Mouse (Mus musculus): Measurements from ENCODE around the gene Ccdc148.

Gene Ccdc148

DNA sequence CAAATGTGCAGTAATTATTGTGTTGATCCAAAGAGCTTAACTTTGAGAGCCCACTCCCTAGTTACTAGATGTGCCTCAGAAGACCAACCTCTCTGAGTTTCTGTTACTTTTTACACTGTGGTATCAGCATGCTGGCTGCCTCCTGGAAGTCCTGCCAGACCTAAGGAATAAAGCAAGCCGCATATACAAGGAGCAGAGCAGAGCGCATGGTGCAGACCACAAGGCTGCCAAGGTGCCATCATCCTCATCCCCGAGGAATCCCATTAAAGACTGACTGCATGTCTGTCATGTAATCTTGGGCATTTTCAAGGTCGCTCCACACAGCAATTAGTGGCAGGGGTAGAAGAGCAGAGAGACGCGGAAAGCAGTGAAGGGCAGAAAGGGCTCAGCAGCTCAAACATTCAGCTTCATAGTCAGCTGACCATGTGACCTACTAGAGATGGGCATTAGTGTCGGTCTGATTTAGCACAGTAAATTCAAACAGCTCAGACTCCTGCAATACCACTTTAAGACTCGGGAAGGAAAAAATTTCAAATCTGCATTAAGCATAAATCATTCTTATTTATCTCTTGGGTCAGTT lies 110.1 kb downstream of the Ccdc148 start:
- no peak for DNase-seq (ENCODE audit: low read depth, low spot score)

GRCm38 (mm10) chr2:59049686-59050085 lies 110.8 kb downstream of the Ccdc148 start:
- DNase-seq (ENCODE audit: low read depth, low spot score) = no peak

GRCm38 (mm10) chr2:59048775-59049451 lies 111.6 kb downstream of the Ccdc148 start:
- no peak for DNase-seq (ENCODE audit: low read depth, low spot score)

- no peak for DNase-seq (ENCODE audit: low read depth, low spot score)
Measured at GRCm38 (mm10) chr2:59043313-59044032, 117.0 kb downstream of the Ccdc148 start.

GRCm38 (mm10) chr2:59042616-59043015 lies 117.9 kb downstream of the Ccdc148 start:
- no peak for DNase-seq (ENCODE audit: low read depth, low spot score)

DNA sequence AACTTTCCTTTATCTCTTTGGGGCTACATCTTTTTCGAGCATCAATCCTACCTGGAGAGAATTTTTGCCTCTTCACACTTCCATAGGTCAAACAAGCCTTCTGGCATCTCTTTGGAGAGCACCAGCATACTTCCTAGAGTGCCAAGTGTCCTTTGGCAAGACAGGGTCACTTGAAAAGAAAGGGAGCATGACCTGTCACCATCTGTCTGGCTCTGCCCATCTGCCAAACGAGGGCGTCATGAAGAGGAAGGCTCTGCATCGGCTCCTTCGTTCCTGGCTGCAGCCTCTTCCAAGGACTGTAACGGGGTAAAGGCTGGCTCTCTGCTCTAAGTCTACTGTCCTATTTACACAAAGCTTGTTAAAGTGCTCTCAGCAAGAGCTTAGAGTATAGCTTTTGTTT lies 124.0 kb downstream of the Ccdc148 start:
- no peak for DNase-seq (ENCODE audit: low read depth, low spot score)

- DNase-seq (ENCODE audit: low read depth, low spot score) = no peak
Measured at GRCm38 (mm10) chr2:59035206-59035605, 125.3 kb downstream of the Ccdc148 start.

GRCm38 (mm10) chr2:59034281-59034680 lies 126.2 kb downstream of the Ccdc148 start:
- no peak for DNase-seq (ENCODE audit: low read depth, low spot score)

DNA sequence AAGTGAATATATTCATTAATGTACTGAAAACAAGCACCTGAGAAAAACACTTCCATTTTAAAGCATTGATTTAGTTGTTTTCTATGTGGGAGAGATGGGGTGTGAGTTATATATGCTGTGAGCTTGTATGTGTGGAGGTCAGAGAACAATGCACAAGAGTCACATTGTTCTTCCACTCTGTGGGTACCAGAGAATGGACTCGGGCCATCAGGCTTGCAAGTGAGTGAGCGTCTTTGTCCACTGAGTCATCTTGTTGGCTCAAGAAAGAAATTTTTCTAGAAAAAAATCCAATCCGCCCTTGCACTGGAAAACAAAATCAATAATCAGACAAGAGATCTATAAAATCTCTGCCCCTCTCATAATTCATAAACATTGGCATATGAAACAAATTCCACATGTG lies 135.9 kb downstream of the Ccdc148 start:
- no peak for DNase-seq (ENCODE audit: low read depth, low spot score)

GRCm38 (mm10) chr2:59007356-59007755 lies 153.1 kb downstream of the Ccdc148 start:
- DNase-seq (ENCODE audit: low read depth, low spot score) = no peak

- DNase-seq (ENCODE audit: low read depth, low spot score) = no peak
Measured at GRCm38 (mm10) chr2:59006567-59007340, 153.7 kb downstream of the Ccdc148 start.

DNA sequence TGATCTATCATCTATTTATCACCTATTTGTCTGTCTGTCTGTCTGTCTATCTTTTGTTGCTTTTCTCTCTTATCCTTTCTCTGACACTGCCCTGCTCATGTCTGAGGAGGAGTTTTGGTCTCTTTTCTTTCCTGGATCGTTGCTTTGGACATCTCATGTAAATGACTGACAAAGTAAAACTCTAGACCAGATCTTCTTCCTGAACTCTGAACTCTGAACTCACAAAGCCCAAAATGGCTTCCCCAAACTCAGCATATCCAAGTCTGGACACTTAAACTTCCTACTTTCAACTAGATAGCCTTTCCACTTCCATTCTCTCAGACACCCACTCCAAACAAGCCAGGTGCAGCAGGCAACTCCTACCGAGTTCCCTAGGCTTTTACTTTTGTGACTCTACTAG lies 163.3 kb downstream of the Ccdc148 start:
- DNase-seq (ENCODE audit: low read depth, low spot score) = no peak

GRCm38 (mm10) chr2:58992431-58993191 lies 167.9 kb downstream of the Ccdc148 start:
- no peak for DNase-seq (ENCODE audit: low read depth, low spot score)

- DNase-seq (ENCODE audit: low read depth, low spot score) = no peak
Measured at GRCm38 (mm10) chr2:58978095-58978494, 182.4 kb downstream of the Ccdc148 start.

DNA sequence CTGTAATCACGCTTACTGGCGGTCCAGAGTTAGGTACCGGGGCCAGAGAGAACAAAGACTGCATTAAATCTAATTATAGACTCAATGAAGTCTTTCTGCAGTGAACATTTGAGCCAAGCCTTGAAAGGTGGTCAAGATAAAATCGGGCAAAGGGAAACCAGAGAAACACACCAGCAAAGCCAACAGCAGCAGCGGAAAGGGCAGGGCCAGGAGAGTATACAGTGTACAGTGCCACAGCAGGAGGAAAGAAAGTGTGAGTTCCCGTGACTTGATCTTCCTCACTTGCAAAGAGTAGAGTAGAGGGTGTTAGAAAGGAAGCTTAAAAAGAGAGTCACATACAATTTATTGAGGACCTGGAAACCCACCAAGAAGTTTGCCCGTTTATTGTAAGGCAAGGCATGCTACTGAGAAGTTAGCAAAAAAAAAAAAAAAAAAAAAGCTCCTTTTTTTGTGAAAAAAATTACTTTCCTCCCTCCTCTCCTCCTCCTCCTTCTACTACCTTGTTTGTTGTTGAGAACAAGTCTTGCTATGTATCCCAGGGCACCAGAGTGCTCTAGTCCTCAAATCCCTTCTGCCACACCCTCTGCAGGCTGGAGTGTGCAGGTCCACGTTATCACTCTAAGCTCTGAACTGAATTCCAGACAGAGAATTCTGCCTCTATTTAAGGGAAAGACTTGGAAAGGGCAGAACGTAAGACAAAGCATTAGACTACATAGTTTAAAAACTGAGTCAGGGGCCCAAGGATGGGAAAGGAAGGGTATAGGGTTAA lies 188.8 kb downstream of the Ccdc148 start:
- no peak for DNase-seq (ENCODE audit: low read depth, low spot score)

- DNase-seq (ENCODE audit: low read depth, low spot score) = no peak
Measured at GRCm38 (mm10) chr2:58956770-58957300, 203.6 kb downstream of the Ccdc148 start.

DNA sequence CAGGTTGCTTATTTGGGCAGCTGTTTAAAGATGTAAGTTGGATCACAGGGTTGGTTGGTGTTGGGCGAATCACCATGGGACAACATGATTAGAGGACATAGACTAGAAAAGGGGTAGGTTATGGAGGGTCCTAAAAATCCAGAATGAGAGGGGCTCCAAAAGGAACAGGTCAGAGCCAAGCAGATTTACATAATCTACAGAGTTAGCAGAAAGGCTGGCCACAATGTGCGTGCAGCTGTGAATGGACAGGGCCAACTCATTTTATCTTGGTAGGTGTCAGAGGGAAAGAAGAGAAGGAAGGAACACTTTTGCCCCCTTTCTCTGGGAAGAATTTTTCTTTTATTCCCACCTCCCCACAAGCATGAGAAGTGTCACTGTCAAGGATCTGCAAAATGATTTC lies 204.1 kb downstream of the Ccdc148 start:
- no peak for DNase-seq (ENCODE audit: low read depth, low spot score)

GRCm38 (mm10) chr2:58952101-58952500 lies 208.4 kb downstream of the Ccdc148 start:
- no peak for DNase-seq (ENCODE audit: low read depth, low spot score)

- DNase-seq (ENCODE audit: low read depth, low spot score) = no peak
Measured at GRCm38 (mm10) chr2:58948796-58949195, 211.7 kb downstream of the Ccdc148 start.

DNA sequence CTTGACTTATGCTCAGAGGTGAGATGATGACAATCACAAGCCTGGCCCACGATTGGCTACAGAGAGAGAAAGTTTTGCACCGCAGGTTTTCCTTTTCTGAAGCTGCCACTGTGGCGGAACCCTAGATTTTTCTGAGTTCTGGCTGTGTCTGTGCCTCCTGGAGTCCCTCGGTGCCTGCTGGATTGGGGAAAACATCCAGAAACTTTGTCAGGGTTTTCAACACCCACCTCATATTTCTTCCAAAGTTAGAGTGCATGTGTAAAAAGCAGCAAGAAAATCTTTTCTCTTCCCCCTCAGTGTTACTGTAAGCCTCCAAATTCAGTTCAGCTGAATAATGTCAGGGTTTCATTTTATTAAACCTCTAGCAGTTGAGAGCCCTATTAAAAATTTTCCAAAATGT lies 219.1 kb downstream of the Ccdc148 start:
- no peak for DNase-seq (ENCODE audit: low read depth, low spot score)
